Mouse (Mus musculus) frontal cortex, postnatal 14 days (tissue): ENCODE data around the gene St13.

Source experiments
- DNase-seq, 2 experiments: peaks; one replicate each; pipeline ENCODE4 v3.0.0; 2022; ENCODE audit warnings: low spot score in 2 of 2

Gene St13

GRCm38 (mm10) chr15:81320137-81320536 is 79.7 kb downstream of the St13 start:
- DNase-seq = no peak

GRCm38 (mm10) chr15:81319462-81319861 is 80.4 kb downstream of the St13 start:
- DNase-seq = no peak

GRCm38 (mm10) chr15:81313928-81314327 is 85.9 kb downstream of the St13 start:
- DNase-seq = no peak
